ENCODE assay signal across 8 mouse cellular contexts in the genomic region with DNA sequence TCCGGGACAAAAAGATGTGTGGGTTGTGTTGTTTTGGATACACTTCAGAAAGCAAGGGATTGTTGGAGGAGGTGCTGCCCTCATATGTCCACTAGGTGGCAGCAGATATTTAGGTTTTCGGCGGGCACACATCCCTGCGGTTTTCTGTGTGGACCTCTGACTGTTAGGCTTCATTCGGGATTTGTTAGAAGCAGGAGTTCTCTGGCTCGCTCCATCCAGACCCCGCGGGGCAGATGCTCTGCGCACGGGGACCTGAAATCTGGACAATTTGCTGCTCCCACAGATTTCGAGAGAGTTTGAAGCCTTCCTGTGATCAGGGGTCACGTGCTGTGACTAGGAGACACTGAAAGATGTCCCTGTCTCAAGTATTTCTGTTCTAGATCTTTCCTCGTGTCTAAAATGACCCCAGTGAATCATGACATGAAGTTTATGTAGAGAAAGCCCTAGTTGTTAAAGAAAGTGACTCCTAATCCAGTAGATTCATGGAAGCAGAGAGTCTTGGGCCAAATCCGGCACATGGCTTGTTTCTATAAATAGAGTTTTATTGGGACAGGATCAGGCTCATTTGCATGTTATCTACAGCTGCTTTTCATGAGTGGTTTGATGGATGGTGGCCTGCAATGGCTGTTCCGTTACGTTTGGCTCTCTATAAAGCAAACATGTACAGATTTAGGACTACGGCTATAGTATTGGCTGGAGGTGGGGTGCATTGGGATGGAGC. TPM values are rescaled to one million over a fixed set of nuclear protein-coding genes. Genes with fewer than 3 reads are reported as not detected.
A peak's percentile ranks its signal among the peaks of the same experiment; 100 is the strongest.
DNase-seq lines count a peak whose midpoint lies in the region; ATAC-seq and TF ChIP-seq lines count a peak whose summit lies in the region.

No protein-coding gene starts in this region.

- no peak overlapping the region for H3K4me3 ChIP-seq in E14TG2a.4 (replicated peaks; ENCODE audit: low read length)
- peak overlapping the region; percentile 19 for H3K4me3 ChIP-seq in forebrain, embryonic 12.5 days (replicated peaks)
- H3K4me3 ChIP-seq in heart, postnatal 0 days (ENCODE audit: low read depth, low read length) = peak overlapping the region; percentile 4; the same call in 1 of the 2 replicates
- H3K4me3 ChIP-seq in liver, postnatal 0 days (ENCODE audit: low read depth, low read length) = peak overlapping the region; percentile 23
- no peak overlapping the region for H3K4me3 ChIP-seq in neural tube, embryonic 13.5 days
- peak overlapping the region; percentile 60 for H3K4me3 ChIP-seq in testis, adult 2 months (ENCODE audit: control insufficient read depth, low read depth, low read length)

- H3K4me2 ChIP-seq in forebrain, embryonic 12.5 days = peak overlapping the region; percentile 48
- peak overlapping the region; percentile 52 for H3K4me2 ChIP-seq in heart, postnatal 0 days (ENCODE audit: low read depth, low read length)
- peak overlapping the region; percentile 64 for H3K4me2 ChIP-seq in liver, postnatal 0 days (ENCODE audit: low read depth, low read length)
- peak overlapping the region; percentile 48 for H3K4me2 ChIP-seq in neural tube, embryonic 13.5 days

- TF ChIP-seq CTCF in E14TG2a.4 (conservative IDR thresholded peaks at IDR 0.05; ENCODE audit: low read length) = peak; percentile 90
- peak; percentile 96 for TF ChIP-seq CTCF in heart, postnatal 0 days (IDR thresholded peaks at IDR 0.05; ENCODE audit: low read depth)
- TF ChIP-seq CTCF in liver, postnatal 0 days (IDR thresholded peaks at IDR 0.05; ENCODE audit: low read depth) = peak; percentile 96
- peak; percentile 71; the same call in 1 of the 2 replicates for TF ChIP-seq CTCF in testis, adult 2 months (IDR thresholded peaks at IDR 0.05; ENCODE audit: control insufficient read depth, insufficient read depth, insufficient replicate concordance, low read depth, low read length)

- no peak overlapping the region for H3K9ac ChIP-seq in forebrain, embryonic 12.5 days
- no peak overlapping the region for H3K9ac ChIP-seq in heart, postnatal 0 days (replicated peaks; ENCODE audit: low read depth, low read length)
- no peak overlapping the region; the same call in 1 of the 2 replicates for H3K9ac ChIP-seq in liver, postnatal 0 days (replicated peaks)
- peak overlapping the region; percentile 41 for H3K9ac ChIP-seq in neural tube, embryonic 13.5 days

- peak; percentile 60 for DNase-seq in heart, postnatal 0 days (ENCODE audit: low spot score)
- peak; percentile 66 to 77 for DNase-seq in kidney, postnatal 25 days
- peak; percentile 75 for DNase-seq in liver, postnatal 0 days

- H3K36me3 ChIP-seq in E14TG2a.4 (ENCODE audit: insufficient read depth, low read length) = no peaks in the 10 kb centered on the region
- no peaks in the 10 kb centered on the region for H3K36me3 ChIP-seq in forebrain, embryonic 12.5 days (replicated peaks)
- no peaks in the 10 kb centered on the region for H3K36me3 ChIP-seq in heart, postnatal 0 days (replicated peaks; ENCODE audit: control insufficient read depth, insufficient read depth, low read length)
- H3K36me3 ChIP-seq in liver, postnatal 0 days (replicated peaks; ENCODE audit: insufficient read depth, low read length) = no peaks in the 10 kb centered on the region
- no peaks in the 10 kb centered on the region for H3K36me3 ChIP-seq in neural tube, embryonic 13.5 days
- H3K36me3 ChIP-seq in testis, adult 2 months (ENCODE audit: control insufficient read depth, insufficient read depth, low read length) = no peaks in the 10 kb centered on the region

- no peak for TF ChIP-seq POLR2A in testis, adult 2 months (IDR thresholded peaks at IDR 0.05; ENCODE audit: control insufficient read depth, low read depth, low read length)

- peaks cover 26% of the 10 kb centered on the region for H3K27me3 ChIP-seq in E14TG2a.4 (ENCODE audit: insufficient read depth, low read length)
- peaks cover 33% of the 10 kb centered on the region for H3K27me3 ChIP-seq in forebrain, embryonic 12.5 days
- H3K27me3 ChIP-seq in heart, postnatal 0 days (ENCODE audit: control insufficient read depth, insufficient read depth, low read length) = no peaks in the 10 kb centered on the region
- H3K27me3 ChIP-seq in liver, postnatal 0 days (ENCODE audit: insufficient read depth, low read length) = 0 out of 2 replicates have a peak, but pooled peaks cover 2% of the 10 kb centered on the region
- peaks cover 42% of the 10 kb centered on the region for H3K27me3 ChIP-seq in neural tube, embryonic 13.5 days
- no peaks in the 10 kb centered on the region for H3K27me3 ChIP-seq in testis, adult 2 months (ENCODE audit: control insufficient read depth, insufficient read depth, low read length)

- no peaks in the 10 kb centered on the region for H3K9me3 ChIP-seq in E14TG2a.4 (ENCODE audit: low read length)
- H3K9me3 ChIP-seq in forebrain, embryonic 12.5 days = no peaks in the 10 kb centered on the region
- H3K9me3 ChIP-seq in heart, postnatal 0 days (replicated peaks; ENCODE audit: control insufficient read depth, low read length) = no peaks in the 10 kb centered on the region
- H3K9me3 ChIP-seq in liver, postnatal 0 days (ENCODE audit: low read length) = no peaks in the 10 kb centered on the region
- no peaks in the 10 kb centered on the region for H3K9me3 ChIP-seq in neural tube, embryonic 13.5 days

- 18% methylated on average over 17 of the region's 17 CpGs for WGBS in forebrain, embryonic 12.5 days
- WGBS in heart, postnatal 0 days = 5% methylated on average over 17 of the region's 17 CpGs
- 11% methylated on average over 17 of the region's 17 CpGs for WGBS in liver, postnatal 0 days (ENCODE audit: insufficient replicate concordance)
- WGBS in neural tube, embryonic 13.5 days = 12% methylated on average over 17 of the region's 17 CpGs

- H3K27ac ChIP-seq in forebrain, embryonic 12.5 days = no peak overlapping the region
- H3K27ac ChIP-seq in heart, postnatal 0 days (ENCODE audit: low read depth) = no peak overlapping the region
- no peak overlapping the region for H3K27ac ChIP-seq in liver, postnatal 0 days (ENCODE audit: low read depth)
- H3K27ac ChIP-seq in neural tube, embryonic 13.5 days (replicated peaks) = no peak overlapping the region
- H3K27ac ChIP-seq in testis, adult 2 months (ENCODE audit: control insufficient read depth, insufficient read depth, low read depth, low read length) = no peak overlapping the region

- peaks cover 37% of the 10 kb centered on the region for H3K4me1 ChIP-seq in E14TG2a.4 (replicated peaks; ENCODE audit: low read depth, low read length)
- H3K4me1 ChIP-seq in forebrain, embryonic 12.5 days = peaks cover 11% of the 10 kb centered on the region
- no peaks in the 10 kb centered on the region for H3K4me1 ChIP-seq in heart, postnatal 0 days (ENCODE audit: control insufficient read depth, insufficient read depth)
- peaks cover 10% of the 10 kb centered on the region for H3K4me1 ChIP-seq in liver, postnatal 0 days (ENCODE audit: insufficient read depth)
- H3K4me1 ChIP-seq in neural tube, embryonic 13.5 days (replicated peaks) = peaks cover 16% of the 10 kb centered on the region
- peaks cover 2% of the 10 kb centered on the region for H3K4me1 ChIP-seq in testis, adult 2 months (ENCODE audit: control insufficient read depth, insufficient read depth, low read length)

- no peak for TF ChIP-seq EP300 in heart, postnatal 0 days (IDR thresholded peaks at IDR 0.05; ENCODE audit: low read depth)
- TF ChIP-seq EP300 in liver, postnatal 0 days (IDR thresholded peaks at IDR 0.05; ENCODE audit: low read depth) = no peak

- ATAC-seq in cerebellum, adult (ENCODE audit: insufficient number of reproducible peaks, low FRiP score, low TSS enrichment) = peak; percentile 64; the same call in 1 of the 2 replicates
- ATAC-seq in forebrain, embryonic 12.5 days (ENCODE audit: low FRiP score) = no peak; the same call in 1 of the 2 replicates
- peak; percentile 33; the same call in 1 of the 2 replicates for ATAC-seq in heart, postnatal 0 days (ENCODE audit: insufficient read depth, low read depth)
- ATAC-seq in liver, postnatal 0 days = peak; percentile 60
- peak; percentile 62; the same call in 1 of the 2 replicates for ATAC-seq in neural tube, embryonic 13.5 days (ENCODE audit: low read depth)

RNA-seq across cellular contexts. Expression of a gene that starts 15.5 kb away (rescaled TPM):
- 77.9 and 83.6 TPM in 2 replicates for polyA plus RNA-seq in forebrain, embryonic 12.5 days (2016; fragmentation: Nextera tagmentation; extraction: Ambion mirVana)
- total RNA-seq in heart, postnatal 0 days (2014; rRNA removed; ENCODE audit: low replicate concordance) = 19.5 and 31.1 TPM in 2 replicates
- polyA plus RNA-seq in heart, postnatal 0 days (2015; fragmentation: Nextera tagmentation; extraction: Ambion mirVana) = 66.8 and 73.3 TPM in 2 replicates
- polyA plus RNA-seq in liver, postnatal 0 days (2015; fragmentation: Nextera tagmentation; extraction: Ambion mirVana) = 46.9 and 52.9 TPM in 2 replicates
- 76.8 and 82.1 TPM in 2 replicates for polyA plus RNA-seq in neural tube, embryonic 13.5 days (2015; fragmentation: Nextera tagmentation; extraction: Ambion mirVana)
- 22.0 and 24.3 TPM in 2 replicates for polyA plus RNA-seq in testis, adult 2 months (2012; rRNA removed)

RNA-seq across cellular contexts. Expression of a gene that starts 22.8 kb away (rescaled TPM):
- 478 and 490 TPM in 2 replicates for polyA plus RNA-seq in forebrain, embryonic 12.5 days (2016; fragmentation: Nextera tagmentation; extraction: Ambion mirVana)
- total RNA-seq in heart, postnatal 0 days (2014; rRNA removed; ENCODE audit: low replicate concordance) = 80.5 and 85.8 TPM in 2 replicates
- polyA plus RNA-seq in heart, postnatal 0 days (2015; fragmentation: Nextera tagmentation; extraction: Ambion mirVana) = 295 and 322 TPM in 2 replicates
- polyA plus RNA-seq in liver, postnatal 0 days (2015; fragmentation: Nextera tagmentation; extraction: Ambion mirVana) = 185 and 225 TPM in 2 replicates
- 485 and 516 TPM in 2 replicates for polyA plus RNA-seq in neural tube, embryonic 13.5 days (2015; fragmentation: Nextera tagmentation; extraction: Ambion mirVana)
- 145 and 148 TPM in 2 replicates for polyA plus RNA-seq in testis, adult 2 months (2012; rRNA removed)

RNA-seq across cellular contexts. Expression of a gene that starts 31.4 kb away (rescaled TPM):
- polyA plus RNA-seq in forebrain, embryonic 12.5 days (2016; fragmentation: Nextera tagmentation; extraction: Ambion mirVana) = 138 and 139 TPM in 2 replicates
- total RNA-seq in heart, postnatal 0 days (2014; rRNA removed; ENCODE audit: low replicate concordance) = 111 and 117 TPM in 2 replicates
- polyA plus RNA-seq in heart, postnatal 0 days (2015; fragmentation: Nextera tagmentation; extraction: Ambion mirVana) = 160 and 171 TPM in 2 replicates
- polyA plus RNA-seq in liver, postnatal 0 days (2015; fragmentation: Nextera tagmentation; extraction: Ambion mirVana) = 87.6 and 88.5 TPM in 2 replicates
- polyA plus RNA-seq in neural tube, embryonic 13.5 days (2015; fragmentation: Nextera tagmentation; extraction: Ambion mirVana) = 224 and 230 TPM in 2 replicates
- 19.5 and 23.0 TPM in 2 replicates for polyA plus RNA-seq in testis, adult 2 months (2012; rRNA removed)

Comparison
In these comparisons a context has a peak if more than half of its experiments do, and no peak if none do; other contexts are left out.
1. H3K4me3 ChIP-seq: peak in forebrain, embryonic 12.5 days (single experiment), heart, postnatal 0 days (single experiment), liver, postnatal 0 days (single experiment) and testis, adult 2 months (single experiment); none in E14TG2a.4 (single experiment) and neural tube, embryonic 13.5 days (single experiment).
2. Peak in every context shown above with its lines, with median percentiles within 50 percentile points of each other: CTCF ChIP-seq, H3K4me2 ChIP-seq and DNase-seq.